Mouse (Mus musculus): ENCODE measurements at regions not wholly inside any gene's neighbourhood (a gene's known extent, or its start where the extent isn't known, plus 50 kb on each side); places are given as distances from the start of the nearest gene placed in this dataset.

DNA sequence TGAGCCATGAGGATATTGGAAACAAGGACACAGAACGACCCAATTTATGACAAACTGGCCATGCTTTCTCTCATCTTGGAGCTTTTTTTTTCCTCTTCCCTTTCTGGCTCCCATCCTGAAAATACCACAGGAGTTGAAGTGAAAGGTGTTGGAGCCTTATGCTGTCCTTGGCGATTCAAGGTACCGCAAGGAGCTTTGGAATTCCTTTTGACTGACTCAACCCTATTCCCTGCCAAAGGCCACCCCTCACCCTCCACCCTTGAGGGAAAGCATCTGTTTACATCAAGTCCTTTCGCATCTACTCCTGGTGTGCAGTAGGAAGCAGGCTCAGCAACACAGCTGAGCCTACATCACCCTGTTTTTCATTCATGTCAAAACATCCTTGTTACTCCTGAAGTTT lies 208.5 kb downstream of the Rap2a start:
- no peaks in the 10 kb centered on the region for H3K79me2 ChIP-seq (replicated peaks; ENCODE audit: control insufficient read depth, insufficient read depth, low read length)
- H3K27ac ChIP-seq = no peak overlapping the region
- H3K4me1 ChIP-seq (ENCODE audit: control insufficient read depth, insufficient read depth, low read length) = no peaks in the 10 kb centered on the region
- no peak overlapping the region for H3K4me3 ChIP-seq
- no peak for DNase-seq
- 69% methylated on average over 4 of the region's 4 CpGs for WGBS
- TF ChIP-seq EP300 (IDR thresholded peaks at IDR 0.05; ENCODE audit: insufficient read depth, low read depth, low read length) = no peak
- TF ChIP-seq CTCF (IDR thresholded peaks at IDR 0.05) = no peak
- TF ChIP-seq POLR2A (IDR thresholded peaks at IDR 0.05; ENCODE audit: insufficient read depth, low read depth, low read length) = no peak
- no peaks in the 10 kb centered on the region for H3K36me3 ChIP-seq (ENCODE audit: control insufficient read depth, insufficient read depth, low read length)
- intact Hi-C loops (cut with DNase I) = no loop called here
- no peaks in the 10 kb centered on the region; the same call in 1 of the 2 replicates for H3K27me3 ChIP-seq (ENCODE audit: control insufficient read depth, insufficient read depth, low read length)
- H3K9ac ChIP-seq (ENCODE audit: low read depth, low read length) = no peak overlapping the region

DNA sequence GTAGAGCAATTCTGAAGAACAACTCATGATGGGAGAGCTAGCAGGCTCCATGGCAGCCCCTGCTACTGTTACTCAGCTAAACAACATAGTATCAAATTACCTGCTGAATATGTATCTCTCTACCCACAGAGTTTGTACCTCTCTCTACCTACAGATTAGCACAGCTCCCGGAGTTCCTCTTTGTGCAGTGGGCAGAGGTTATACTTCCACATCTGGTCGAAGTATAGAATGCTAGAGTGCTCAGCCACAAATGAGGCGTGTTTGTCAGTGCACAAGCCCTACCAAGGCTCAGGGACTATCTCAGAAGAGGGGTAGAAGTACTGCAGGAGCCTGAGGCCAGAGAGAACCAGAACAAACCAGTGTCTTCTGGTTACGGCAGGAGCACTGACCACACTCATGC lies 211.6 kb upstream of the Ipo5 start:
- Histone ChIP-seq H3K27me3 (ENCODE audit: control insufficient read depth, insufficient read depth, low read length) (no peaks in the 10 kb centered on the region), H3K27ac (no peak overlapping the region), H3K9ac (ENCODE audit: low read depth, low read length) (no peak overlapping the region), H3K79me2 (replicated peaks; ENCODE audit: control insufficient read depth, insufficient read depth, low read length) (no peaks in the 10 kb centered on the region), H3K4me1 (ENCODE audit: control insufficient read depth, insufficient read depth, low read length) (no peaks in the 10 kb centered on the region), H3K4me3 (no peak overlapping the region), H3K36me3 (ENCODE audit: control insufficient read depth, insufficient read depth, low read length) (no peaks in the 10 kb centered on the region)
- WGBS = 70% methylated on average over 4 of the region's 4 CpGs
- intact Hi-C loops (cut with DNase I) = no loop called here
- no peak for DNase-seq
- no peak for TF ChIP-seq POLR2A (IDR thresholded peaks at IDR 0.05; ENCODE audit: insufficient read depth, low read depth, low read length)
- no peak for TF ChIP-seq EP300 (IDR thresholded peaks at IDR 0.05; ENCODE audit: insufficient read depth, low read depth, low read length)
- TF ChIP-seq CTCF (IDR thresholded peaks at IDR 0.05) = no peak

DNA sequence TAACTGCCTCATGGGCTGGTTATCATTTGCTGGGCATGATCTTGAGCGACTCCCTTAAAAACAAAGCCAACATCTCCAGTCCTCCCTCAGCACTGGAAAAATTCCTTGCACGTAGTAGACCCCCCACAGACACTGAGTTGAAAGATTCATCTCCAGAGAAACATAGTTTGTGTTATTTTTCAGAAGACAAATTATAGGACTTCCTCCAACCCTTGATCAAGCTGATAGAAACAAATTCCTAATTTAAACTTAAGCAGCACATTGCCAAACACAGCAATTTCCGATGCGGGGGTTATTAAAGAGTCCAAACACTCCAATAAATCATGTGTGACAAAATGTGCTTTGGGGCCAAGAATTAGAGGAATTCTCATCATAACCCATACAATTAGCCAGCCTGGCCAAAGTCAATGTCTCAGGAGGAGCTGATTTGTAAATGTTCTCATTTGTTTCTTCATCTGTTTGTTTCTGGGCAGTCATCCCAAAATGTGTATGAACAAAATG lies 205.7 kb upstream of the Ipo5 start:
- H3K79me2 ChIP-seq (replicated peaks; ENCODE audit: control insufficient read depth, insufficient read depth, low read length) = no peaks in the 10 kb centered on the region
- no peak for DNase-seq
- H3K27ac ChIP-seq = no peak overlapping the region
- intact Hi-C loops (cut with DNase I) = no loop called here
- H3K27me3 ChIP-seq (ENCODE audit: control insufficient read depth, insufficient read depth, low read length) = no peaks in the 10 kb centered on the region; the same call in 1 of the 2 replicates
- H3K4me1 ChIP-seq (ENCODE audit: control insufficient read depth, insufficient read depth, low read length) = no peaks in the 10 kb centered on the region
- no peaks in the 10 kb centered on the region for H3K36me3 ChIP-seq (ENCODE audit: control insufficient read depth, insufficient read depth, low read length)
- H3K4me3 ChIP-seq = no peak overlapping the region
- WGBS = 61% methylated on average over 4 of the region's 4 CpGs
- TF ChIP-seq POLR2A (IDR thresholded peaks at IDR 0.05; ENCODE audit: insufficient read depth, low read depth, low read length) = no peak
- no peak for TF ChIP-seq EP300 (IDR thresholded peaks at IDR 0.05; ENCODE audit: insufficient read depth, low read depth, low read length)
- TF ChIP-seq CTCF (IDR thresholded peaks at IDR 0.05) = no peak
- H3K9ac ChIP-seq (ENCODE audit: low read depth, low read length) = no peak overlapping the region

DNA sequence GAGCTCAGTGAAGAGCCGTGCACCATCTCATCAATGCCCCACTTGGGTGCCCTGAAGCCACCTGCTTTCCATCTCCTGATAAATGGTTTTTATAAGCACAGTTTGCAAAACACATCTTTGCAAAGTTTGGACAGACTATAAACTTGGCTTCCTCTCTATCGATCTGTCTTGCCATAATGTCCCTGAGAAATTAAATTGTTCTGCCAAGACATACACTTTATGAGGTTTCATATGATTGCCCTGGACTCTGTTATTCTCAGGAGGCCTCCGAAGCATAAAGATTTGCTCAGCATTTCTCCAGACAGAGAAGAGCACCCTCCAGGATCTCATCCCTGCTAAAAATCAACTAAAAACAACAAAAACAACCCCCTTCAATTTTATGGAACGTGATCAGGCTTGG lies 200.2 kb upstream of the Ipo5 start:
- H3K27me3 ChIP-seq (ENCODE audit: control insufficient read depth, insufficient read depth, low read length) = no peaks in the 10 kb centered on the region; the same call in 1 of the 2 replicates
- no peaks in the 10 kb centered on the region for H3K36me3 ChIP-seq (ENCODE audit: control insufficient read depth, insufficient read depth, low read length)
- intact Hi-C loops (cut with DNase I) = no loop called here
- H3K4me3 ChIP-seq = no peak overlapping the region
- no peak for DNase-seq
- H3K79me2 ChIP-seq (replicated peaks; ENCODE audit: control insufficient read depth, insufficient read depth, low read length) = no peaks in the 10 kb centered on the region
- 66% methylated on average over 4 of the region's 4 CpGs for WGBS
- H3K9ac ChIP-seq (ENCODE audit: low read depth, low read length) = no peak overlapping the region
- H3K27ac ChIP-seq = no peak overlapping the region
- no peak for TF ChIP-seq CTCF (IDR thresholded peaks at IDR 0.05)
- H3K4me1 ChIP-seq (ENCODE audit: control insufficient read depth, insufficient read depth, low read length) = no peaks in the 10 kb centered on the region

DNA sequence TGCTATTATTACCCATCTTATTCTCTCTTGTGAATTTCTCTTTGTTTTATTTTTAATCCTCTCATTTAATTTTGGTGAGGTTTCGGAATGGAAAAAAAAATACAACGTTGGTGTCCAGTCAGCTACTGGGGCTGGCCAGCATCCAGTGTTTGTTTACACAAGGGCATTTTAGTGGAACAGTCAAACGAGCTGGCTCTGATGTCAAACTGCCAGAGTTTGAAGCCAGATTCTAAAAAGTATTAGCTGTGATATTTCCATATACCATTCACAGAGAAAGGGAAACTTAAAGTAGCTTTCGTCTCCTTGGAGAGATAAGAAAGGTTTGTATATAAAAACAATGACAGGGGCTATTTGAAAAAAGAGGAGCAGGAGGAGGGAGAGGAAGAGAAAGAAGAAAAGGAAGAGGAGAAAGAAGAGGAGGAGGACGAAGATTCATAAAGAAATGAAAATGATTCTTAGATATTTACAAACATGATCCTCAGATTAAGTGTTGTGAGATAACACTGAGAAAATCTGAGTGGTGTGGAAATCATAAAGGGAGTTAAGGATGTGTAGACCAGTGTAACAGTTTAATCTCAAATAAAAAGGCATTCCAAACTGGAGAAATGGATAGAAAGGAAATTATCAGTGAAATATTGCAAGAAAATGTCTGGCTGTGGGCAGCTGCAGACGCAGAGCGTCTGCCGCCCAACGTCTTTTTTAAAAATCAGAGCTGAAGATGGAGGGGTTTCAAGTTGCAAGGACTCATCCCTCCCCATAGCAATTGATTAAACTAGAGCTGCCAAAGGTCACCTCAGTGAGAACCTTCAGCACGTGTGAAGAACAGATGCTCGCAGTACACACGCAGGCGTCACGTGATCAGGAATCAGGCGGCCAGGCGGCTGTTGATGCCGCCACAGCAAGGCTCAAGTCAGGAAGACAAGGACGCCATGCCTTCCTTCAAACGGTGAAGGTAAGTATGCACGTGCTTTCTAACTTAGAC lies 190.3 kb upstream of the Ipo5 start:
- no peak overlapping the region for H3K27ac ChIP-seq
- WGBS = 66% methylated on average over 20 of the region's 20 CpGs

More for the DNA sequence above, 190.3 kb upstream of the Ipo5 start:
- no peak overlapping the region for H3K4me3 ChIP-seq
- H3K4me1 ChIP-seq (ENCODE audit: control insufficient read depth, insufficient read depth, low read length) = no peaks in the 10 kb centered on the region
- no peaks in the 10 kb centered on the region for H3K79me2 ChIP-seq (replicated peaks; ENCODE audit: control insufficient read depth, insufficient read depth, low read length)
- no peak overlapping the region for H3K9ac ChIP-seq (ENCODE audit: low read depth, low read length)
- intact Hi-C loops (cut with DNase I) = no loop called here
- no peaks in the 10 kb centered on the region for H3K27me3 ChIP-seq (ENCODE audit: control insufficient read depth, insufficient read depth, low read length)
- H3K36me3 ChIP-seq (ENCODE audit: control insufficient read depth, insufficient read depth, low read length) = no peaks in the 10 kb centered on the region
- no peak for DNase-seq
- no peak for TF ChIP-seq CTCF (IDR thresholded peaks at IDR 0.05)
- no peak for TF ChIP-seq EP300 (IDR thresholded peaks at IDR 0.05; ENCODE audit: insufficient read depth, low read depth, low read length)

Measured in heart, adult 2 months (tissue).